Mouse (Mus musculus): ENCODE results near the gene Pip5k1b. TPM values are rescaled to one million over a fixed set of nuclear protein-coding genes. Genes with fewer than 3 reads are reported as not detected.
A peak's percentile ranks its signal among the peaks of the same experiment; 100 is the strongest.

Gene Pip5k1b
- polyA plus RNA-seq, 1 experiment: 10.4 TPM

GRCm38 (mm10) chr19:24300994-24301767, 254.5 kb downstream of the Pip5k1b start:
- 38% methylated on average over 9 of the region's 9 CpGs for WGBS
- Histone ChIP-seq H3K4me3 (replicated peaks; ENCODE audit: control insufficient read depth, low read depth, low read length) (peak overlapping the region; percentile 20), H3K27ac (ENCODE audit: control insufficient read depth, insufficient read depth, low read depth, low read length, poor library complexity) (no peak overlapping the region), H3K4me1 (ENCODE audit: control insufficient read depth, insufficient read depth, low read length) (no peaks in the 10 kb centered on the region)
- TF ChIP-seq CTCF (IDR thresholded peaks at IDR 0.05; ENCODE audit: control insufficient read depth, insufficient read depth, low read length): peak; percentile 88
- no peak for TF ChIP-seq POLR2A (IDR thresholded peaks at IDR 0.05; ENCODE audit: borderline replicate concordance, control insufficient read depth, low read depth, low read length)

- no peaks in the 10 kb centered on the region for H3K4me1 ChIP-seq (ENCODE audit: control insufficient read depth, insufficient read depth, low read length)
- TF ChIP-seq POLR2A (IDR thresholded peaks at IDR 0.05; ENCODE audit: borderline replicate concordance, control insufficient read depth, low read depth, low read length) (no peak), CTCF (IDR thresholded peaks at IDR 0.05; ENCODE audit: control insufficient read depth, insufficient read depth, low read length) (no peak)
- H3K4me3 ChIP-seq (replicated peaks; ENCODE audit: control insufficient read depth, low read depth, low read length): no peak overlapping the region
- no peak overlapping the region for H3K27ac ChIP-seq (ENCODE audit: control insufficient read depth, insufficient read depth, low read depth, low read length, poor library complexity)
- 84% methylated on average over 5 of the region's 5 CpGs for WGBS
These were observed 262.1 kb downstream of the Pip5k1b start for GRCm38 (mm10) chr19:24293537-24293936.

DNA sequence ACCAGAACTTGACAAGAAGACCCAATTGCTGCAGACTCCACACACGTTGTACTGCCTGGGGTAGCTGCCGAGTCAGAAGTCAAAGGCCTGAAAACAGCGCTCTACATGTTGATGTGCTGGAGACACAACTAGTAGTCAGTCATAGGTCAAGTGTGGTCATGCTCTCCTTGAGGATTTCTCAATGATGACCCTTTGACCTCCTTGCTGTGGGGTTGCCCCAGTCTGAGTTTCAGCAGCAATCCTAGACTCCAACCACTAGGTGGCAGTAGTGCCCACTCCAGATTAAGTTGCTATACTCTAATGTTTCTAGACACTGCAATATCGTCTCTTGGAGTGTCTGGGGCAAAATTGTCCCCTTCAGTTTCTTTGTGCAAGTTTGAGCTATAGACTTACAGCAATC, 271.5 kb downstream of the Pip5k1b start:
- no peak overlapping the region for H3K4me3 ChIP-seq (replicated peaks; ENCODE audit: control insufficient read depth, low read depth, low read length)
- H3K27ac ChIP-seq (ENCODE audit: control insufficient read depth, insufficient read depth, low read depth, low read length, poor library complexity): no peak overlapping the region
- 60% methylated on average over 4 of the region's 4 CpGs for WGBS
- no peaks in the 10 kb centered on the region; the same call in 1 of the 2 replicates for H3K4me1 ChIP-seq (ENCODE audit: control insufficient read depth, insufficient read depth, low read length)
- TF ChIP-seq POLR2A (IDR thresholded peaks at IDR 0.05; ENCODE audit: borderline replicate concordance, control insufficient read depth, low read depth, low read length): no peak
- peak; percentile 82 for TF ChIP-seq CTCF (IDR thresholded peaks at IDR 0.05; ENCODE audit: control insufficient read depth, insufficient read depth, low read length)

GRCm38 (mm10) chr19:24281288-24281980, 274.2 kb downstream of the Pip5k1b start:
- no peak overlapping the region for H3K27ac ChIP-seq (ENCODE audit: control insufficient read depth, insufficient read depth, low read depth, low read length, poor library complexity)
- no peaks in the 10 kb centered on the region; the same call in 1 of the 2 replicates for H3K4me1 ChIP-seq (ENCODE audit: control insufficient read depth, insufficient read depth, low read length)
- peak overlapping the region; percentile 40 for H3K4me3 ChIP-seq (replicated peaks; ENCODE audit: control insufficient read depth, low read depth, low read length)
- no peak for TF ChIP-seq POLR2A (IDR thresholded peaks at IDR 0.05; ENCODE audit: borderline replicate concordance, control insufficient read depth, low read depth, low read length)
- no peak for TF ChIP-seq CTCF (IDR thresholded peaks at IDR 0.05; ENCODE audit: control insufficient read depth, insufficient read depth, low read length)
- WGBS: 9% methylated on average over 7 of the region's 7 CpGs

DNA sequence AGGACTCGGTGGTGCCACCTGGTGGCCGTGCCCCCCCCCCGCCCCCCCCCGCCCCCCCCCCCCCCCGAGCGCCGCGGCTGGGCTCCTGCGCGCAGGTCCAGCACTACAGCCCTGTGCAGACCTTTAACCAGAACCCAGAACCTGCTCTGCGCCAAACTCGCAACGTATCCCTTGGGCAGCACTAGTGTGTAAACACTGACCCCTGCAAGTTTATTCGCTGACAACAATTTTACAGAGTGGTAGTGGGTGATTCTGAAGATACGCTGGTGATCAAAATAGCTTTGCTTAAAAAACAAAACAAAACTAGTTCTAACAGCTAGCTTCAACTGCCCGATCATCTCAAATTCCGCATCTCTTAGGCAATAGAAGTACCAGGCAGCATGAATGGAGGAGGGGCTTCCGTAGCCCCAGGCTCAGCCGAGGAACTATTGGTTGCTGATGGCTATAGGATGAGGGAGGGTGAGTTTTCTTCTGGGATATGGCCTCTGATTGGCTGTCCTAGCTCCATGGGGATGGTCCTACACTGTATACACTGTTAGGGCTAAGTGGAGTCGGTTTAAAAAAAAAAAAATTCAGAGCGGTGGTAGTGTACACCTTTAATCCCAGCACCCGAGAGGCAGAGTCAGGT, 275.0 kb downstream of the Pip5k1b start, which contains the start of gene Fxn:
TSS of gene Fxn (minus strand) at position 5 of the 628 bp plus-strand sequence.
- no peaks in the 10 kb centered on the region; the same call in 1 of the 2 replicates for H3K4me1 ChIP-seq (ENCODE audit: control insufficient read depth, insufficient read depth, low read length)
- under 1% methylated on average over 13 of the region's 22 CpGs for WGBS
- no peak for TF ChIP-seq POLR2A (IDR thresholded peaks at IDR 0.05; ENCODE audit: borderline replicate concordance, control insufficient read depth, low read depth, low read length)
- no peak for TF ChIP-seq CTCF (IDR thresholded peaks at IDR 0.05; ENCODE audit: control insufficient read depth, insufficient read depth, low read length)

DNA sequence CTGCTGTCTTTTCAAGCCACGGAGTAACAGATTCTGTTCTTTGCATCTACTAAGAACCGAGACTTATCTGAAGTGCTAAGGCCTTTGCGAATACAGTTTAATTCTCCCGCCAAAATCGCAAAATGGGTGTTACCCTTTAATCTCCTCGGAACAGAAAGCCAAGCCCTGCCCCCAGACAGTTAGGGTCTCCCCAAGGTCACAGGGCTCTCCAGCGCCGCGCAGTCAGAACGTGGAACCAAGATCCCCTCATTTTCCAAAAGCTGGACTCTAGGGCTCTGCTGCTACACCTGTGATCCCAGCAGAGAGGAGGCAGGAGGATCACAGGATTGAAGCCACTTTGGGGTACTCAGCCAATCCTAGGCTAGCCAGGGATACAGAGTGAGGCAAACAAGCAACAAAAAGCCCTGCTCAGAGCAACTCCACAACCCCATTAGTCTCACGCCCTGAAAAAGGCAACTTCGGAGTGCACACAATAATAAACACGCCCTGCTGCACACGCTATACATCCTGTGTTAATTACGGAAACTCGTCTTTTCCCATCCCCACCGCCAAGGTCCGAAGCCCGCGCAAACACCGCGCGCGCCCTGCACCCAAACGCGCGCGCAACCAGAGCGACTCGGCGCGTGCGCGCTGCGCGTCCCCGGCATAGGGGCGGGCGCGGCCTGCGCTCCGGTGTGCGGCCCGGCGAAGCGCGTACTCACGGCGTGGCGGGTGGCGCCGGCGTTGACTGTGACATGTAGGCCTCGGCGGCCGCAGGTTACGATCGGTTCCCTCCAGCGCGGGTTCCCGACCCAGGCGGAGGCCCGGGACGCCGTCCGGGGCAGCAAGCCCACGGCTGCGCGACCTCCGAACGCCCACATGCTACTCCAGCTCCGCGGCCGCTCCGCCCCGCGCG, 275.7 kb downstream of the Pip5k1b start:
- WGBS: under 1% methylated on average over 63 of the region's 78 CpGs
- H3K27ac ChIP-seq (ENCODE audit: control insufficient read depth, insufficient read depth, low read depth, low read length, poor library complexity): peak overlapping the region; percentile 60
- H3K4me1 ChIP-seq (ENCODE audit: control insufficient read depth, insufficient read depth, low read length): no peaks in the 10 kb centered on the region; the same call in 1 of the 2 replicates
- peak overlapping the region; percentile 76 for H3K4me3 ChIP-seq (replicated peaks; ENCODE audit: control insufficient read depth, low read depth, low read length)
- TF ChIP-seq POLR2A (IDR thresholded peaks at IDR 0.05; ENCODE audit: borderline replicate concordance, control insufficient read depth, low read depth, low read length) (peak; percentile 89; the same call in 1 of the 2 replicates), CTCF (IDR thresholded peaks at IDR 0.05; ENCODE audit: control insufficient read depth, insufficient read depth, low read length) (peak; percentile 36; the same call in 1 of the 2 replicates)

More for the DNA sequence above, 275.0 kb downstream of the Pip5k1b start, which contains the start of gene Fxn:
- H3K4me3 ChIP-seq (replicated peaks; ENCODE audit: control insufficient read depth, low read depth, low read length): peak within 1 kb of the TSS; percentile 76
- peak within 1 kb of the TSS; percentile 60 for H3K27ac ChIP-seq (ENCODE audit: control insufficient read depth, insufficient read depth, low read depth, low read length, poor library complexity)

DNA sequence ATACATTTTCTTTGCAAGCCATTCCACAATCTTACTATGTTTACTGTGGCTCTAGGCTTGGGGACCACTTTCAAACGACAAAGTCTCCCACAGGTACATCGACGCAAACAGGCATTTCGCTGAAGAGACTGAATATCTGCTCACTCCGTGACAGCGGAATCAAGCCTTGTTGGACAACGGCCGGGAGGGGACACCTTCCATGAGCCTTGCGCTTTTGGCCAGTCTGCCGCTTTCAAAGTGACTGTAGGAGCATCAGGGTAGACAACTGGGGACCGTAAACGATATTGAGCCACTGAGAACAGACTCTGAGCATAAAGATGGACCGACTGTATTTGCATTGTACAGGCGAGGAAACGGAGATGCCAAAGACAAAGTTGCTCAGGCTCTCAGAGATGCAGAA, 276.8 kb downstream of the Pip5k1b start:
- Histone ChIP-seq H3K4me3 (replicated peaks; ENCODE audit: control insufficient read depth, low read depth, low read length) (peak overlapping the region; percentile 1), H3K27ac (ENCODE audit: control insufficient read depth, insufficient read depth, low read depth, low read length, poor library complexity) (peak overlapping the region; percentile 55), H3K4me1 (ENCODE audit: control insufficient read depth, insufficient read depth, low read length) (no peaks in the 10 kb centered on the region; the same call in 1 of the 2 replicates)
- 87% methylated on average over 15 of the region's 15 CpGs for WGBS
- no peak for TF ChIP-seq CTCF (IDR thresholded peaks at IDR 0.05; ENCODE audit: control insufficient read depth, insufficient read depth, low read length)
- TF ChIP-seq POLR2A (IDR thresholded peaks at IDR 0.05; ENCODE audit: borderline replicate concordance, control insufficient read depth, low read depth, low read length): no peak

Measured in bone marrow, adult 2 months (tissue).